Mouse (Mus musculus) heart, embryonic 16.5 days (tissue): Measurements from ENCODE around the gene Lgi1. TPM values are rescaled to one million over a fixed set of nuclear protein-coding genes. Genes with fewer than 3 reads are reported as not detected.

Source experiments
- ATAC-seq: fragments of 200-750 bp; cut with Nextera tagmentation; replicated peaks from 2 replicates; pipeline ENCODE4 v1.8.0; 2017; ENCODE audit warnings: moderate number of reproducible peaks; ENCODE audit not compliant: insufficient read depth, low FRiP score; ENCODE audit errors: extremely low read depth
- H3K27ac ChIP-seq: fragments of 300-500 bp; sonication (generic); 2 replicates; pipeline ENCODE4 v1.5.1; 2014; ENCODE audit warnings: mild to moderate bottlenecking, low read length, control low read depth, moderate library complexity
- H3K27me3 ChIP-seq: fragments of 300-500 bp; sonication (generic); 2 replicates; pipeline ENCODE4 v1.6.1; 2014; ENCODE audit warnings: low read length, mixed read lengths; ENCODE audit not compliant: control insufficient read depth, insufficient read depth
- H3K36me3 ChIP-seq: fragments of 300-500 bp; sonication (generic); 2 replicates; pipeline ENCODE4 v1.6.1; 2014; ENCODE audit not compliant: control insufficient read depth, insufficient read depth
- H3K4me1 ChIP-seq: fragments of 300-500 bp; sonication (generic); 2 replicates; pipeline ENCODE4 v1.6.1; 2014; ENCODE audit warnings: low read length, mixed read lengths; ENCODE audit not compliant: control insufficient read depth, insufficient read depth
- H3K4me2 ChIP-seq: fragments of 300-500 bp; sonication (generic); 2 replicates; pipeline ENCODE4 v1.6.1; 2014; ENCODE audit warnings: low read depth, mild to moderate bottlenecking, control low read depth, low read length
- H3K4me3 ChIP-seq: fragments of 300-500 bp; sonication (generic); 2 replicates; pipeline ENCODE4 v1.5.1; 2014; ENCODE audit warnings: mild to moderate bottlenecking, control low read depth, low read length
- H3K9ac ChIP-seq: fragments of 300-500 bp; sonication (generic); 2 replicates; pipeline ENCODE4 v1.6.1; 2014; ENCODE audit warnings: low read length, control low read depth
- H3K9me3 ChIP-seq: fragments of 300-500 bp; sonication (generic); replicated peaks from 2 replicates; pipeline ENCODE4 v1.6.1; 2016; ENCODE audit warnings: low read length; ENCODE audit not compliant: control insufficient read depth
- WGBS: fragments of 180-500 bp; shearing (Covaris S2); extraction: QIAGEN DNeasy Blood & Tissue Kit; methylation state at CpG from one replicate; pipeline ENCODE4 v1.1.7; 2014; 5-methylcytosine and 5-hydroxymethylcytosine counted together
- polyA plus RNA-seq: library from polyadenylated mRNA; unstranded; fragments of >200 nt; fragmentation: Nextera tagmentation; extraction: Ambion mirVana; gene quantifications from 2 replicates; pipeline ENCODE4 v1.2.1, GENCODE M21; 2015

Lgi1 gene
- polyA plus RNA-seq, 1 experiment from 2014 or later, result 0.25 TPM

- H3K9ac ChIP-seq, result no peak overlapping the region
- WGBS, result 70% methylated on average over 3 of the region's 3 CpGs
- no peaks in the 10 kb centered on the region for H3K36me3 ChIP-seq
- H3K27ac ChIP-seq, result no peak overlapping the region
- H3K4me1 ChIP-seq, result no peaks in the 10 kb centered on the region
- H3K27me3 ChIP-seq, result 0 out of 2 replicates have a peak, but pooled peaks cover 2% of the 10 kb centered on the region
- H3K4me2 ChIP-seq, result no peak overlapping the region
- ATAC-seq, result no peak
- no peaks in the 10 kb centered on the region for H3K9me3 ChIP-seq
- H3K4me3 ChIP-seq, result no peak overlapping the region
These were observed 5.7 kb upstream of the Lgi1 start for GRCm38 (mm10) chr19:38258651-38259065.

- Histone ChIP-seq H3K4me2 (no peak overlapping the region), H3K4me3 (no peak overlapping the region), H3K27me3 (0 out of 2 replicates have a peak, but pooled peaks cover 2% of the 10 kb centered on the region), H3K9me3 (no peaks in the 10 kb centered on the region), H3K9ac (no peak overlapping the region), H3K36me3 (no peaks in the 10 kb centered on the region), H3K4me1 (no peaks in the 10 kb centered on the region), H3K27ac (no peak overlapping the region)
- no peak for ATAC-seq
- WGBS, result 64% methylated on average over 3 of the region's 3 CpGs
These were observed 4.9 kb upstream of the Lgi1 start for GRCm38 (mm10) chr19:38259436-38259835.

GRCm38 (mm10) chr19:38260346-38260745 lies 4.0 kb upstream of the Lgi1 start:
- no peak overlapping the region for H3K9ac ChIP-seq
- H3K4me2 ChIP-seq, result no peak overlapping the region
- no peak for ATAC-seq
- H3K27me3 ChIP-seq, result 0 out of 2 replicates have a peak, but pooled peaks cover 2% of the 10 kb centered on the region
- H3K9me3 ChIP-seq, result no peaks in the 10 kb centered on the region
- no peak overlapping the region for H3K27ac ChIP-seq
- no peaks in the 10 kb centered on the region for H3K36me3 ChIP-seq
- H3K4me3 ChIP-seq, result no peak overlapping the region
- WGBS, result 50% methylated on average over 4 of the region's 4 CpGs
- 0 out of 2 replicates have a peak, but pooled peaks cover 2% of the 10 kb centered on the region for H3K4me1 ChIP-seq

GRCm38 (mm10) chr19:38261351-38261750 lies 3.0 kb upstream of the Lgi1 start:
- no peak for ATAC-seq
- H3K36me3 ChIP-seq, result no peaks in the 10 kb centered on the region
- H3K27me3 ChIP-seq, result no peaks in the 10 kb centered on the region; the same call in 1 of the 2 replicates
- H3K27ac ChIP-seq, result no peak overlapping the region
- 0 out of 2 replicates have a peak, but pooled peaks cover 2% of the 10 kb centered on the region for H3K4me1 ChIP-seq
- H3K4me2 ChIP-seq, result no peak overlapping the region
- H3K9me3 ChIP-seq, result no peaks in the 10 kb centered on the region
- 74% methylated on average over 5 of the region's 5 CpGs for WGBS
- no peak overlapping the region for H3K4me3 ChIP-seq
- H3K9ac ChIP-seq, result no peak overlapping the region

DNA sequence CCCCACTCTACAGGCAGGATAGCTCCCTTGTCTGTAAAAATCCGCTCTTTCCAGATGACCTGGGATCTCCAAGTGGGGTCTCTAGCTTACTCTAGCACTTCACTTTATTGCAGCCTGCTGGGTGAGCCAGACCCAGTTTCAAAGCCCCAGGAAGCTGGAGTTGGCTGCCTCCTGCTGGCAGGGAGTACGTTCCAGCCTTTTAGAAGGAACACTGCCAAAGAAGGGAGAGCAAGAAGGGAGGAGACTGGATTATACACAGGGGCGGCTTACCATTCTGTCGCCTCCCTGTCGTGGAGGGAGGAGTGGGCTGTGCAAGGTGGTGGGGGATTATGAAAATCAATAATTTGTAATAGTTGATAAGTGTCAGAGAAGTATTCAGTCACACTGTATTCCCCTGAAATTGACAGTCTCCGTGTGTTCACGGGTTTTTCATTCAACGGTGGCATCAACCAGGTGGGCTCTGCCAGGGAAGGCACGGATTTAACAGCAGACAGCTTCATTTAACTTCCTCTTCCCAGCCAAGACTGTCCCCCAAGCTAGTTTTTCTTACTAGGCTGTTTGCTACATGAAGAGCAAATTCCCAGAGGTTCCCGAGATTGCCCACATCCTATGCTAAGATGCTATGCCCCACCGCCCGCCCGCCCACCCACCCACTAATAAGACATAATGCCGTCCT lies 369 bp upstream of the Lgi1 start:
- H3K27ac ChIP-seq, result no peak overlapping the region
- 0 out of 2 replicates have a peak overlapping the region, but pooled peaks have one; percentile 26 for H3K9ac ChIP-seq
- 20% methylated on average over 14 of the region's 14 CpGs for WGBS
- no peaks in the 10 kb centered on the region for H3K36me3 ChIP-seq
- 0 out of 2 replicates have a peak, but pooled peaks cover 2% of the 10 kb centered on the region for H3K4me1 ChIP-seq
- no peaks in the 10 kb centered on the region; the same call in 1 of the 2 replicates for H3K27me3 ChIP-seq
- peak overlapping the region; percentile 49 for H3K4me2 ChIP-seq
- H3K9me3 ChIP-seq, result no peaks in the 10 kb centered on the region
- no peak for ATAC-seq
- H3K4me3 ChIP-seq, result peak overlapping the region; percentile 19; the same call in 1 of the 2 replicates

DNA sequence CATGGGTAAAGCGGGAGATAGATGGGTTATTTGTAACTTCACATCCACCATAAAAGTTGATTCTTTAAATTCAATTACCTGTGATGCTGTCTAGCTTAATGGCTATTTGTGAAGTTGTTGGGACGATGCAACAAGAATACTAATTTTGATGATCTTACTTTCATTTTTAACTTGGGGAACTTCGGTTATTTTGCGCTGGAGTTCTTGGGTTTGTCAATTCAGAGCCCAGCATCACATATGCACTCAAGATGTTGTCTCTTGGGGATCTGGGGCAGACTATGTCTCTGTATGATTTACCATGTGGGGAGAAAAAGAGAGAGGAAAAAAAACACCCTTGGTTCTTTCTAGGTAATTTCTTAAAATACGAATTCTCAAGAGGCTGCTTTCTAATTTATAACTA lies 1.4 kb downstream of the Lgi1 start:
- Histone ChIP-seq H3K27me3 (no peaks in the 10 kb centered on the region; the same call in 1 of the 2 replicates), H3K9me3 (no peaks in the 10 kb centered on the region), H3K4me3 (no peak overlapping the region), H3K4me1 (0 out of 2 replicates have a peak, but pooled peaks cover 2% of the 10 kb centered on the region), H3K27ac (no peak overlapping the region), H3K4me2 (no peak overlapping the region), H3K9ac (no peak overlapping the region), H3K36me3 (no peaks in the 10 kb centered on the region)
- ATAC-seq, result no peak
- WGBS, result 80% methylated on average over 5 of the region's 5 CpGs

- Histone ChIP-seq H3K27me3 (no peaks in the 10 kb centered on the region; the same call in 1 of the 2 replicates), H3K9ac (no peak overlapping the region), H3K4me3 (no peak overlapping the region), H3K9me3 (no peaks in the 10 kb centered on the region), H3K27ac (no peak overlapping the region), H3K36me3 (no peaks in the 10 kb centered on the region), H3K4me2 (no peak overlapping the region), H3K4me1 (0 out of 2 replicates have a peak, but pooled peaks cover 2% of the 10 kb centered on the region)
- ATAC-seq, result peak; percentile 63
- 59% methylated on average over 5 of the region's 5 CpGs for WGBS
These were observed 3.1 kb downstream of the Lgi1 start for GRCm38 (mm10) chr19:38267469-38267868.

DNA sequence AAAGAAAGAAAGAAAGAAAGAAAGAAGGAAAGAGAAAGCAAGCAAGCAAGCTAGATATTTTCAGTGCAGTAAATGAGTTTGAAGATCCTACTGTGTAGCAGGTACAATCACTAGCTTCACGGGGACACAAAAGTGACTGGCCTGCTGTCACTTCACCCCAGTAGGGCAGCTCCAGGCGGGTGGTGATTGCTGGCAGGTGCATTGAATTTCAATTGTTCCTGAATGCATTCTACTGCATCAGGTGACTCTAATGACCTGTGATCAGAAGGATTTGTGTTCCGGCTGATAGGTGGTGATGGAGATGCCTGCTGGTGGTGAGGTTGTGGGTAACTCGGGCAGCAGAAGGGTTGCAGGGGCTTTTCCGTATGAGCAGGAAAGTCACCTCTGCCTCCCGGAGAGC lies 6.7 kb downstream of the Lgi1 start:
- Histone ChIP-seq H3K27ac (no peak overlapping the region), H3K4me2 (no peak overlapping the region), H3K36me3 (no peaks in the 10 kb centered on the region), H3K27me3 (no peaks in the 10 kb centered on the region), H3K4me1 (no peaks in the 10 kb centered on the region), H3K4me3 (no peak overlapping the region), H3K9ac (no peak overlapping the region), H3K9me3 (no peaks in the 10 kb centered on the region)
- 26% methylated on average over 6 of the region's 6 CpGs for WGBS
- ATAC-seq, result no peak

DNA sequence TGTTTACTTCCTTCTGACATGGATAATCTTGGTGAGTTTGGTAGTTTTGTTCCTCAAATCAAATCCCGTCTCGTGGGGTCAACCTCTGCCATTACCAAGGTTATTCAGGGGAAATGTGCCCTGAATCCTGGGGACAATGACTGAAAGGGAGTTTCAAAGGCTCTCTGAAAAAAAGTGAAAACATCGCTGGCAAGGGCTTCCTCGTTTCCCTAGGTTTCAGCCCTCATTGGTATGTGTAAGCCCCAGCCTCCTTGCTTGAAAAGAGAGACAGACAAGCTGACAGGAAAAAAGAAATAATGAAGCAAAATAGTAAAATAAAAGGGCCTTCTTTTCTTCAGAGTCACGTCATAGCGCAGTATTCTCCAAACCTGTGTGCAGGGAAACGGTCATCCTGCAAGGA lies 9.5 kb downstream of the Lgi1 start:
- H3K36me3 ChIP-seq, result no peaks in the 10 kb centered on the region
- H3K4me3 ChIP-seq, result no peak overlapping the region
- H3K27me3 ChIP-seq, result no peaks in the 10 kb centered on the region
- 68% methylated on average over 7 of the region's 7 CpGs for WGBS
- H3K9ac ChIP-seq, result no peak overlapping the region
- ATAC-seq, result no peak
- no peak overlapping the region for H3K27ac ChIP-seq
- no peak overlapping the region for H3K4me2 ChIP-seq
- no peaks in the 10 kb centered on the region for H3K4me1 ChIP-seq
- H3K9me3 ChIP-seq, result no peaks in the 10 kb centered on the region
